Mouse (Mus musculus): ENCODE measurements around the gene Fxyd5. TPM values are rescaled to one million over a fixed set of nuclear protein-coding genes. Genes with fewer than 3 reads are reported as not detected.

Gene Fxyd5
- total RNA-seq, 2 experiments from 2014 or later = 35.9 to 36.5 TPM

DNA sequence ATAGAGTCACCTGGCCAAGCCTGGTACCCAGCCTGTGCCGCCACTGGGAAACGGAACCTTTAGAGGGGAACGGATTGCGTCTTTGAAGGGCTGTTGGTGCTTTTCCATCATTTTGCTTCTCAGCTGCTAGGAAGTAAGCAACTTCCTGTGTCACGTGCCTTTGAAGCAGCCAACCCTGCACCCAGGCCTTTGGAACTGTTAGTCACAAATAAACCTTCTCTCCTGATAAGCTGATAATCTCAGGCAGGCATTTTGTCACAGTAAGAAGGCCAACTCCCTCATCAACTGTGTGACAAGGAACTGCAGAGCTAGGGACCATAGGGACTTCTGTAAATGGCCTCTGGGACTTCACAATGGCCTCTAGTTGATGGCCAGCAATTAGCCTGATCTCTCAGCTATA is 50.1 kb downstream of the Fxyd5 start:
- DNase-seq (ENCODE audit: low spot score in 2 of 2) = no peak

DNA sequence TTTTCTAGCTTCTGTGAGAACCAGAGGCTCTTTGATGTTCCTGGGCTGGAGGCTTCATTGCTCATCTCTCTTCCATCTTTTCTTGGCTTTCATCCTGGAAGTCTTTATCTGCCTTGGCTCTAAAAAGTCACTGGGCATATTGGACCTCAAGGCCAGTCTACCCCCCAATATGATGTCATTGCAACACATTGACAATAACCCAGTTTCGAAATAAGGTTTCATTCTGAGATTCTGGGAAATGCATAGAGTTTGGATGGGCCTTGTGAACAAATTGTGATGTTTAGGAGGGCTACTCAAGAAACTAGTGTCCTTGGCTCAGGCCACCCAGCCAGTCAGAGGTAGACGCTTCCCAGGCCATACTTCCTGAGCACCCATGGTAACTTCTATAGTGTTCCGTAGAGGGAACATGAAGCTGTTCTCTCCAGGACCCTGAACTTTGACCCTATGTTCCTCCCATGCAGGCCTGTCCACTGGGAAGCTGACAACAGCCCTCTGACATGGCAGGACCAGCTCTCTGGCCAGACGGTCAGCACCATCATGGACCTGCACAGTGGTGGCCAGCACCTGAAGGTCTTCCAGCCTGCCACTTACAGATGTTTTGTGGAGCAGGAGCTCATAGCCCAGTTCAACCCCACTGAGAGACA is 53.6 kb downstream of the Fxyd5 start:
- DNase-seq (ENCODE audit: low spot score in 2 of 2) = no peak

DNA sequence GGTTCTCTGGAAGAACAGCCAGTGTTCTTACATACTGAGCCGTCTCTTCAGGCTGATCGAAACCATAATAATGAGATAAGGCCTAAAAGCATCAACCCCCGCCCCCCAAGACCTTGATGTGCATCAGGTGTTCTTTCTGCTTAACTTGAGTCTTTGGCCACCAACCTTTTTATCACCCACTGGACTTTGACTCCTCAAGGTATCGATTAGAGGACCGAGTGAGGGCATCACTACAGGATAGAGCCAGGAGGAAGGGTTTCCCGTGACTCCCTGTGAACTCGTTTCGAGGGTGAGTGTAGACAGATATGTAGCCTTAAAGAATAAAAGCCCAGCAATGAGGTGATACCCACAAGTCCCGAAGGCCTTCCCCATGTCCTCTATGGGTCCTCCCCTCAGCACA is 56.9 kb downstream of the Fxyd5 start:
- DNase-seq (ENCODE audit: low spot score in 2 of 2) = no peak

Small RNA genes within 50 kb of the gene (microRNA-seq; reads per million reads assigned to microRNA genes)
- 0 to 1.1 reads per million in 2 experiments for gene Mir7050

Other genes starting within 250 kb of the Fxyd5 start
- gene Ffar2, start 218.7 kb downstream of the Fxyd5 start, total RNA-seq (2021) = under 1 TPM in 1 of 2 experiments, not detected in 1; 0.25 TPM
- gene Ffar3, start 186.3 kb downstream of the Fxyd5 start, total RNA-seq (2021) = not detected
- gene Ffar1, start 180.9 kb downstream of the Fxyd5 start, total RNA-seq (2021) = not detected
- gene Cd22, start 162.1 kb downstream of the Fxyd5 start, total RNA-seq (2021) = not detected
- 10 to 100 TPM; 25.3 to 30.7 TPM for gene Mag, start 127.6 kb downstream of the Fxyd5 start, total RNA-seq (2021)
- gene Hamp2, start 117.8 kb downstream of the Fxyd5 start, total RNA-seq (2021) = not detected
- not detected for gene Hamp, start 98.4 kb downstream of the Fxyd5 start, total RNA-seq (2021)
- gene Usf2, start 85.7 kb downstream of the Fxyd5 start, total RNA-seq (2021) = 100 to 1,000 TPM in 1 of 2 experiments, 10 to 100 TPM in 1; 94.1 to 116 TPM
- 10 to 100 TPM; 11.8 to 15.1 TPM for gene Lsr, start 69.0 kb downstream of the Fxyd5 start, total RNA-seq (2021)
- under 1 TPM; 0.25 to 0.96 TPM for gene Fam187b, start 68.7 kb downstream of the Fxyd5 start, total RNA-seq (2021)
- gene Fxyd7, start 9.0 kb upstream of the Fxyd5 start, total RNA-seq (2021) = 100 to 1,000 TPM; 376 to 407 TPM
- gene Fxyd1, start 14.7 kb upstream of the Fxyd5 start, total RNA-seq (2021) = 10 to 100 TPM; 67.2 to 69.2 TPM
- gene Lgi4, start 16.9 kb upstream of the Fxyd5 start, total RNA-seq (2021) = 10 to 100 TPM; 13.2 to 15.5 TPM
- 1 to 10 TPM in 1 of 2 experiments, not detected in 1; 1.2 TPM for gene Fxyd3, start 34.2 kb upstream of the Fxyd5 start, total RNA-seq (2021)
- 1 to 10 TPM; 2.1 to 2.9 TPM for gene Hpn, start 72.8 kb upstream of the Fxyd5 start, total RNA-seq (2021)
- gene Scn1b, start 84.5 kb upstream of the Fxyd5 start, total RNA-seq (2021) = 100 to 1,000 TPM; 264 to 274 TPM
- gene Gramd1a, start 113.4 kb upstream of the Fxyd5 start, total RNA-seq (2021) = 100 to 1,000 TPM; 143 to 144 TPM
- not detected for gene Scgb2b2, start 248.0 kb upstream of the Fxyd5 start, total RNA-seq (2021)
- not detected for gene Scgb1b2, start 249.3 kb upstream of the Fxyd5 start, total RNA-seq (2021)

All from layer of hippocampus, postnatal 10 days (tissue).